In genomic region chr2:172042607-172043234, GRCm38 (mm10) we compare ENCODE assay signal across 10 mouse cellular contexts. TPM values are rescaled to one million over a fixed set of nuclear protein-coding genes. Genes with fewer than 3 reads are reported as not detected.
A peak's percentile ranks its signal among the peaks of the same experiment; 100 is the strongest.
DNase-seq lines count a peak whose midpoint lies in the region; ATAC-seq lines count a peak whose summit lies in the region.
"Had no signal": no experiment of that assay in that cellular context is flagged by ENCODE, and none has a peak within 500 bp of the region (broad histone marks: within the 10 kb centered on the region; RNA-seq: fewer than 3 reads in every experiment).

No protein-coding gene starts in this region.

- peak overlapping the region; percentile 22 for H3K4me3 ChIP-seq in heart, embryonic 15.5 days
- H3K4me3 ChIP-seq in hindbrain, embryonic 11.5 days (ENCODE audit: low read depth, low read length), result peak overlapping the region; percentile 41
- peak overlapping the region; percentile 61 for H3K4me3 ChIP-seq in midbrain, embryonic 16.5 days (ENCODE audit: low read depth, low read length)
- H3K4me3 ChIP-seq: erythroblast, embryonic 14.5 days had no signal

- H3K4me1 ChIP-seq in heart, embryonic 15.5 days (replicated peaks), result peaks cover 19% of the 10 kb centered on the region
- H3K4me1 ChIP-seq in hindbrain, embryonic 11.5 days (replicated peaks; ENCODE audit: control insufficient read depth, insufficient read depth, low read length), result peaks cover 7% of the 10 kb centered on the region; the same call in 1 of the 2 replicates
- H3K4me1 ChIP-seq in midbrain, embryonic 16.5 days (ENCODE audit: control insufficient read depth, insufficient read depth, low read length), result peaks cover 19% of the 10 kb centered on the region

- ATAC-seq in heart, embryonic 15.5 days (replicated peaks; ENCODE audit: insufficient number of reproducible peaks, insufficient read depth, low FRiP score, low read depth), result no peak
- ATAC-seq in hindbrain, embryonic 11.5 days (ENCODE audit: low FRiP score), result peak; percentile 40; the same call in 1 of the 2 replicates
- ATAC-seq in midbrain, embryonic 16.5 days, result peak; percentile 59
- no peak for ATAC-seq in erythroblast, adult 5-6 weeks (replicated peaks; ENCODE audit: low FRiP score, poor library complexity, severe bottlenecking)

- H3K27me3 ChIP-seq in heart, embryonic 15.5 days, result peaks cover 58% of the 10 kb centered on the region
- peaks cover 39% of the 10 kb centered on the region for H3K27me3 ChIP-seq in hindbrain, embryonic 11.5 days (ENCODE audit: control insufficient read depth, insufficient read depth, low read length)
- peaks cover 15% of the 10 kb centered on the region for H3K27me3 ChIP-seq in midbrain, embryonic 16.5 days (ENCODE audit: control insufficient read depth, insufficient read depth, low read depth, low read length)
- H3K27me3 ChIP-seq: CH12.LX had no signal

- no peak for DNase-seq in heart, postnatal 25 days (ENCODE audit: low spot score)
- DNase-seq in ZHBTc4 (ENCODE audit: low read depth, low spot score), result peak; percentile 56
- peak; percentile 50 for DNase-seq in hindbrain, embryonic 11.5 days (ENCODE audit: low spot score)
- DNase-seq in ovary, postnatal 36 days (ENCODE audit: low spot score), result no peak
- DNase-seq in cerebellum, adult 18-20 months, result no peak

- intact Hi-C loops in heart, postnatal 25 days (cut with DNase I), result no loop called here

- under 1% methylated on average over 46 of the region's 46 CpGs for WGBS in heart, embryonic 15.5 days
- WGBS in hindbrain, embryonic 11.5 days, result under 1% methylated on average over 46 of the region's 46 CpGs
- under 1% methylated on average over 46 of the region's 46 CpGs for WGBS in midbrain, embryonic 16.5 days

- no peaks in the 10 kb centered on the region for H3K9me3 ChIP-seq in heart, embryonic 15.5 days (replicated peaks)
- H3K9me3 ChIP-seq in hindbrain, embryonic 11.5 days (ENCODE audit: control insufficient read depth, low read length), result no peaks in the 10 kb centered on the region
- H3K9me3 ChIP-seq in midbrain, embryonic 16.5 days (replicated peaks; ENCODE audit: control insufficient read depth, low read length, poor library complexity, severe bottlenecking), result no peaks in the 10 kb centered on the region

- no peaks in the 10 kb centered on the region for H3K36me3 ChIP-seq in heart, embryonic 15.5 days
- no peaks in the 10 kb centered on the region for H3K36me3 ChIP-seq in hindbrain, embryonic 11.5 days (ENCODE audit: control insufficient read depth, insufficient read depth, low read length)
- H3K36me3 ChIP-seq in midbrain, embryonic 16.5 days (ENCODE audit: control insufficient read depth, insufficient read depth, low read length), result no peaks in the 10 kb centered on the region

- peak overlapping the region; percentile 50 for H3K4me2 ChIP-seq in heart, embryonic 15.5 days
- peak overlapping the region; percentile 87 for H3K4me2 ChIP-seq in hindbrain, embryonic 11.5 days (replicated peaks; ENCODE audit: low read depth, low read length)
- peak overlapping the region; percentile 96 for H3K4me2 ChIP-seq in midbrain, embryonic 16.5 days (ENCODE audit: low read length)

- H3K9ac ChIP-seq in heart, embryonic 15.5 days, result no peak overlapping the region
- H3K9ac ChIP-seq in hindbrain, embryonic 11.5 days (ENCODE audit: low read depth, low read length), result peak overlapping the region; percentile 5; the same call in 1 of the 2 replicates
- peak overlapping the region; percentile 77 for H3K9ac ChIP-seq in midbrain, embryonic 16.5 days (ENCODE audit: low read depth, low read length)

- no peak overlapping the region for H3K27ac ChIP-seq in heart, embryonic 15.5 days
- H3K27ac ChIP-seq in hindbrain, embryonic 11.5 days (ENCODE audit: low read depth, low read length), result no peak overlapping the region
- peak overlapping the region; percentile 77 for H3K27ac ChIP-seq in midbrain, embryonic 16.5 days (ENCODE audit: low read length)

RNA-seq across cellular contexts. Expression of gene Cbln4, which starts 0.5 kb away (rescaled TPM):
- polyA plus RNA-seq in heart, embryonic 15.5 days (2015; fragmentation: Nextera tagmentation; extraction: Ambion mirVana), result 0.08 TPM in 2 replicates
- not detected for total RNA-seq in heart, postnatal 25 days (2021)
- 3.8 and 4.1 TPM in 2 replicates for polyA plus RNA-seq in hindbrain, embryonic 11.5 days (2014; fragmentation: Nextera tagmentation; extraction: Ambion mirVana)
- polyA plus RNA-seq in midbrain, embryonic 16.5 days (2015; fragmentation: Nextera tagmentation; extraction: Ambion mirVana), result 49.8 and 64.9 TPM in 2 replicates
- total RNA-seq in erythroblast, adult 5-6 weeks (2015; ENCODE audit: low replicate concordance), result not detected in 2 replicates
- not detected in 2 replicates for total RNA-seq in erythroblast, adult 5-6 weeks (2017; ENCODE audit: low replicate concordance)
- total RNA-seq: CH12.LX had no signal

Comparison
In these comparisons a context has a peak if more than half of its experiments do, and no peak if none do; other contexts are left out.
1. ATAC-seq: peak in hindbrain, embryonic 11.5 days (single experiment) and midbrain, embryonic 16.5 days (single experiment); none in heart, embryonic 15.5 days (single experiment) and erythroblast, adult 5-6 weeks (single experiment).
2. DNase-seq: peak in ZHBTc4 (single experiment) and hindbrain, embryonic 11.5 days (single experiment); none in heart, postnatal 25 days (single experiment), ovary, postnatal 36 days (single experiment) and cerebellum, adult 18-20 months (0 of 2).
3. Peak in every context shown above with its lines, with median percentiles within 50 percentile points of each other: H3K4me2 ChIP-seq and H3K4me3 ChIP-seq.